Mouse (Mus musculus) lung, postnatal 0 days (tissue): ENCODE results near the gene Dcp1a.

Experiments used
- CTCF ChIP-seq: IDR thresholded peaks from 2 replicates; pipeline ENCODE4 v1.5.1; 2016; ENCODE audit warnings: antibody characterized with exemption, mild to moderate bottlenecking
- EP300 ChIP-seq: IDR thresholded peaks from 2 replicates; pipeline ENCODE4 v1.6.1; 2016; ENCODE audit warnings: antibody characterized with exemption, mild to moderate bottlenecking, control low read depth

DNA sequence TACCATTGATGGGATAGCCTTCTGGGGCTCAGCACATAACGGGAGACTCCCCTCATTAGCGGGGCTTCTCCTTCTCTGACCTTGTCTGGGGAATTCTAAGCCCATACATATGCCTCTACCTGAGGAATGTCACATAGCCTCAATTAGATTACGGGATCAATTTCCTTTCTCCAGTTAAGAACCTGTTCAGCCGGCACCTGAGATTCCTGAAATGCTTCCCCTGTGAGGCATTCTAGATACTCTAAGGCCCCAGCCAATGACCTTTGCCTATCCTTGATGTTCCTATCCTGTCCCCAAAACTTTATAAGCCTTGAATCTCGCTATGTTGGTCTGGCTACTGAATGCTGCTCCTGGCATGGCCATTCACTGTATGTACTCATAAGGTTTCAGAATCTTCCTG is 5.7 kb upstream of the Dcp1a start:
- TF ChIP-seq EP300, result no peak
- no peak for TF ChIP-seq CTCF
